Mouse (Mus musculus): ENCODE results near the gene Nras.

Gene Nras

DNA sequence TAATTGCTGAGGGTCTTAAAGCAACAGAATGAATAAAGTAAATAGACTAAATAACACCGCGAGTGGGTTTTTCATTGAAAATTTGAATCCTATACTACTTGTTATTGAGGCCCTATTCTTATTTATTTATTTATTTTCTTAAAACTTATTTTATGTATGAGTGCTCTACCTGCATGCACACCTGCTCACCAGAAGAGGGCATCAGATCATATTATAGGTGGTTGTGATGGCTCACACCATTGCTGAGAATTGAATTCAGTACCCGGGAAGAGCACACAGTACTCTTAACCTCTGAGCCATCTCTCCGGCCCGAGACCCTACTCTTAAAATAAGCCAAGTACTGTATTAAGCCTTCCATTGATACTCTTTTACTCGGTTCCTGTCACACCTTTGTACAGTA lies 41.6 kb downstream of the Nras start:
- DNase-seq = no peak

- DNase-seq = no peak
Measured at GRCm38 (mm10) chr3:103100735-103101134, 42.6 kb downstream of the Nras start.

DNA sequence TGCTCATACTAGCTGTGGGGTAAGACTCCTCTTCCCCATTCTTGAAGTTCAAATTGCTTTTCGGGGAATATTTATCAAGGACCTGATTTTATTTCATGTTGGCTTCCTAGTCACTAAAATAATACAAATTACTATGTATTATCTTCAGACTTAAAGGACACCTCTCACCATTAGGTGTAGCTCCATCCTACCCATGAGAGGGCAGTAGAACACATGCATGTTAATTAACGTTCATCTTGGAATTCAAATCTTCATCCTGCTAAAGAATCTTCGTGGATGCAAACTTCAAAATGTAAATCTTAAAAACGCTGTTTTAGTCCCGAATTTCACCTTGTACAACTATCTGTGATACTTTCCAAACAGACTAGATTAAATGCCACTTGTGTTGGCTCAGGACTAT lies 43.1 kb downstream of the Nras start:
- no peak for DNase-seq

- DNase-seq = no peak
Measured at GRCm38 (mm10) chr3:103101909-103102308, 43.8 kb downstream of the Nras start.

- peak; percentile 96 for DNase-seq
Measured at GRCm38 (mm10) chr3:103102454-103103390, 44.6 kb downstream of the Nras start, which contains the start of gene Dennd2c. TSS of gene Dennd2c (plus strand) at chr3:103102604.

DNA sequence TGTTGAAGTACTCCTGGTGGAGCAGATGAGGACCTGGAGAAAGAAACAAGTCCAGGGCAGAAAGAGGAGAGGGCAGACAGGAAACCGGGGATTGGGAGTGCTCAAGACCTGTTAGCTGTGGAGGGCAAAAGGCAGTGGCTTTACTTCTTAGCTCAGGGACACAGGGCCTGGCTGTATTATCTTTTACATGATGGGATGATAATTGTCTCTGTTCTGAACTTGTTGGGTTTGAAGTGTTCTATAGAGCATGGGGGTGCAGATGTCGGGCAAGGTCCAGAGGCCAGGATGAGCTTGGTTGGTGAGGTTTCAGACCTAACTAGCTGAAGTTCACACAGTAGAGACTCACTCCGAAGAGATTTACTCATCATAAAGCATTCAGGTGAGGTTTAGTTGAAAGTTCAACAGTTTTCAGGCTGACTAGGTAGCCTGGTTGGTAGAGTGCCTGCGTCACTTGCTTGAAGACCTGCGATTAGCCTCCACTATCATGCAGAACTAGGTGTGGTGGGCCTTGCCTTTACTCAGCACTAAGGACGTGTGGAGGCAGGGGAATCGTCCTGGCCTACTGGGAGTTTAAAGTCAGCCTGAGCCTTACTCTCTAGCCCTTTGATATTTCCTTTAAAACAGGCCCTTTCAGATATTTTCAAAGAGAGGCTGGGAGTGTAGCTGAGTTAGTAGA lies 49.6 kb downstream of the Nras start:
- DNase-seq = no peak

DNA sequence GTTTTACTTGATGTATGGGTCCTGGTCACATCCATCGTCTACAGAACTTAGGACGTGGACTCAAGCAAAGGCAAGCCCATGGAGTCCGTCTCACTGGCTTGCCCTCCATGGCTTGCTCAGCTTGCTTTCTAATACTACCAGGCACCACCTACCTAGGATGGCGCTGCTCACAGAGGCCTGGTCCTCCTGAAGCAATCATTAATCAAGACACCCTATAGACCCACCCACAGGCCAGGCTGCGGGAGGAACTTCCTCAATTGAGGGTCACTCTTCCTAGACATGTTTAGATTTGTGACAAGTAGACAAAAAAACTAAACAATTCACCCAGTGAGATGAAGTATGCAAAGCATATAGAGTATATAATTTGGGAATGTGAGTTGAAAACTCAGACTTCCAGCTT lies 54.1 kb downstream of the Nras start:
- DNase-seq = no peak
